Mouse (Mus musculus) liver, embryonic 14.5 days (tissue): Measurements from ENCODE around the gene Fam228a.

Experiments used
- CTCF ChIP-seq: IDR thresholded peaks from 2 replicates; pipeline ENCODE4 v1.5.1; 2016; ENCODE audit warnings: antibody characterized with exemption, low read depth, control low read depth
- EP300 ChIP-seq: IDR thresholded peaks from 2 replicates; pipeline ENCODE4 v1.6.1; 2016; ENCODE audit warnings: antibody characterized with exemption, low read depth

- TF ChIP-seq CTCF: no peak
- peak; percentile 97 for TF ChIP-seq EP300
Measured at GRCm38 (mm10) chr12:4679971-4680370, 58.3 kb downstream of the Fam228a start.
